Mouse (Mus musculus) embryo, embryonic 11 days (tissue): ENCODE measurements around the gene 1700016C15Rik.

Source experiments
- DNase-seq: peaks from one replicate; pipeline ENCODE4 v3.0.0-alpha.2; 2015

Gene 1700016C15Rik

GRCm38 (mm10) chr1:177729043-177730024 lies at the start of gene 1700016C15Rik:
Gene 1700016C15Rik, plus strand, starts transcription at chr1:177729814.
- DNase-seq: no peak

GRCm38 (mm10) chr1:177681239-177681638 lies 48.4 kb upstream of the 1700016C15Rik start:
- no peak for DNase-seq

- peak; percentile 49 for DNase-seq
Measured at GRCm38 (mm10) chr1:177683931-177684836, 45.4 kb upstream of the 1700016C15Rik start.

GRCm38 (mm10) chr1:177684901-177685300 lies 44.7 kb upstream of the 1700016C15Rik start:
- DNase-seq: peak; percentile 77

GRCm38 (mm10) chr1:177686137-177686536 lies 43.5 kb upstream of the 1700016C15Rik start:
- DNase-seq: no peak

- DNase-seq: no peak
Measured at GRCm38 (mm10) chr1:177686982-177687381, 42.6 kb upstream of the 1700016C15Rik start.

- DNase-seq: no peak
Measured at GRCm38 (mm10) chr1:177692491-177692890, 37.1 kb upstream of the 1700016C15Rik start.

GRCm38 (mm10) chr1:177693486-177694252 lies 35.9 kb upstream of the 1700016C15Rik start:
- no peak for DNase-seq

GRCm38 (mm10) chr1:177700560-177700959 lies 29.1 kb upstream of the 1700016C15Rik start:
- DNase-seq: no peak

GRCm38 (mm10) chr1:177702481-177703146 lies 27.0 kb upstream of the 1700016C15Rik start:
- DNase-seq: peak; percentile 92

GRCm38 (mm10) chr1:177703147-177703807 lies 26.3 kb upstream of the 1700016C15Rik start:
- no peak for DNase-seq

- DNase-seq: peak; percentile 24
Measured at GRCm38 (mm10) chr1:177705204-177705603, 24.4 kb upstream of the 1700016C15Rik start.

- DNase-seq: no peak
Measured at GRCm38 (mm10) chr1:177707571-177707970, 22.0 kb upstream of the 1700016C15Rik start.

- DNase-seq: no peak
Measured at GRCm38 (mm10) chr1:177708583-177709055, 21.0 kb upstream of the 1700016C15Rik start.

GRCm38 (mm10) chr1:177711000-177711399 lies 18.6 kb upstream of the 1700016C15Rik start:
- no peak for DNase-seq

- DNase-seq: no peak
Measured at GRCm38 (mm10) chr1:177711418-177711817, 18.2 kb upstream of the 1700016C15Rik start.

GRCm38 (mm10) chr1:177713635-177714396 lies 15.8 kb upstream of the 1700016C15Rik start:
- no peak for DNase-seq

- DNase-seq: no peak
Measured at GRCm38 (mm10) chr1:177714397-177715012, 15.1 kb upstream of the 1700016C15Rik start.

GRCm38 (mm10) chr1:177716448-177716847 lies 13.2 kb upstream of the 1700016C15Rik start:
- no peak for DNase-seq
